Mouse (Mus musculus): ENCODE results near the gene Siah1b. TPM values are rescaled to one million over a fixed set of nuclear protein-coding genes. Genes with fewer than 3 reads are reported as not detected.
A peak's percentile ranks its signal among the peaks of the same experiment; 100 is the strongest.

The Siah1b gene
- total RNA-seq, 1 experiment from 2014 or later = 21.8 TPM

GRCm38 (mm10) chrX:164046736-164047135 lies 29.6 kb downstream of the Siah1b start:
- ATAC-seq (replicated peaks in 1 of 2; ENCODE audit: insufficient read depth in 1 of 2, low FRiP score in 2 of 2, low TSS enrichment in 1 of 2, low read depth in 1 of 2, poor library complexity in 2 of 2, severe bottlenecking in 2 of 2) = peak; percentile 96

GRCm38 (mm10) chrX:164042069-164042468 lies 34.2 kb downstream of the Siah1b start:
- ATAC-seq (replicated peaks in 1 of 2; ENCODE audit: insufficient read depth in 1 of 2, low FRiP score in 2 of 2, low TSS enrichment in 1 of 2, low read depth in 1 of 2, poor library complexity in 2 of 2, severe bottlenecking in 2 of 2) = no peak

- ATAC-seq (replicated peaks in 1 of 2; ENCODE audit: insufficient read depth in 1 of 2, low FRiP score in 2 of 2, low TSS enrichment in 1 of 2, low read depth in 1 of 2, poor library complexity in 2 of 2, severe bottlenecking in 2 of 2) = no peak
Observed at GRCm38 (mm10) chrX:164038882-164039281, 37.4 kb downstream of the Siah1b start.

GRCm38 (mm10) chrX:164035931-164036330 lies 40.4 kb downstream of the Siah1b start:
- no peak for ATAC-seq (replicated peaks in 1 of 2; ENCODE audit: insufficient read depth in 1 of 2, low FRiP score in 2 of 2, low TSS enrichment in 1 of 2, low read depth in 1 of 2, poor library complexity in 2 of 2, severe bottlenecking in 2 of 2)

DNA sequence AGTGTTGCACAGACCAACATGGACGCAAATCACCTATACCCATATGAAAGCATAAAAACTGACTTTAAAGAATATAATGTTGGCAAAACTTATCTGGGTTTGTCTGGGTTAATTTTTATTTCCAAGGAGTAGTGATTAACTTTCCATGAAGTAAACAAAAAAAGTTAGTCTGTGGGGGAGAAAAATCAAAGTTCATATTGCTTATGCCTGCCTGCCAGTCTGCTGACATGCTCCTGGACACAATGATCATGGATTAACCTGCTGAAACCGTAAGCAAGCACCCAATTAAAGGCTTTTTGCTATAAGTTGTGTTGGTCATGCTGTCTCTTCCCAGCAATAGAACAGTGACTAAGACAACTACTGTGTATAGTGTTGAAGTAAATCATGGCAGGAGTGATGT lies 40.9 kb downstream of the Siah1b start:
- ATAC-seq (replicated peaks in 1 of 2; ENCODE audit: insufficient read depth in 1 of 2, low FRiP score in 2 of 2, low TSS enrichment in 1 of 2, low read depth in 1 of 2, poor library complexity in 2 of 2, severe bottlenecking in 2 of 2) = no peak

GRCm38 (mm10) chrX:164032526-164032925 lies 43.8 kb downstream of the Siah1b start:
- no peak for ATAC-seq (replicated peaks in 1 of 2; ENCODE audit: insufficient read depth in 1 of 2, low FRiP score in 2 of 2, low TSS enrichment in 1 of 2, low read depth in 1 of 2, poor library complexity in 2 of 2, severe bottlenecking in 2 of 2)

DNA sequence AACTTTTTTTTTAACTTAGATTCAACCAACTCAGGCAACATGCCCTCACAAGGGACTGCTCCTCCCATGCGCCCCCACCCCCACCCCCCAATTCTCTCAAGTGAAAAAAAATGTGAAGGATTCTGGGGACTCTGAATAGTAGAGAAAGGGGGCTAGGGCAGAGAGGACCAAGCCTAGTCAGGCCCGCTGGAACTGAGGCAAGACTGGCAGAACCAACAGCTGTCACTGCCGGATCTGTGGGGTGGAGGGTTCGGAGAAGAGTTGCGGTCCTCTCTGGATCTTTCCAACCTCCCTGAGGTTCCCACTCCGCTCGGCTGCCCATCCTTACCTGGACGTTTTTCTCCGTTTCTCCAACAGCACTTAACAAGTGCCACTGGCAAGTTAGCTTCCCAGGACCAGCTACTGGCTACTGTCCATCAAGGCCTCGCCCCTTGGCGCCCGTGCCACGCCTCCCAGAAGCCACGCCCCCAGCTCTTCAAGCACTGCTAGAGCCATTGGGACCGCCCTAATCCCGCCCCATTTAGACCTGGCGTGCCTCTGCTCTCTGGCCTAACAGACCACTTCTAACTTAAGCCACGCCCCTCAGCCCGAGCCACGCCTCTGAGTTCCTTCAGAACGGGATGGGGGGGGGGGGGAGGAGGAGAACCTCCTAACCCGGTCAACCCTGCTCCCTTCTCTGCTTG lies 48.5 kb downstream of the Siah1b start, which contains the start of gene Car5b:
TSS of gene Car5b (minus strand) at position 391 of the 683 bp plus-strand sequence.
- peak; percentile 97 to 100 for ATAC-seq (replicated peaks in 1 of 2; ENCODE audit: insufficient read depth in 1 of 2, low FRiP score in 2 of 2, low TSS enrichment in 1 of 2, low read depth in 1 of 2, poor library complexity in 2 of 2, severe bottlenecking in 2 of 2)

Other genes starting within 250 kb of the Siah1b start
- 13.8 and 24.0 TPM in 2 replicates for gene Ap1s2, start 167.5 kb downstream of the Siah1b start, total RNA-seq (2017)
- gene Zrsr2, start 117.8 kb downstream of the Siah1b start, total RNA-seq (2017) = 58.7 and 87.7 TPM in 2 replicates
- 1.5 and 2.1 TPM in 2 replicates for gene Car5b, start 48.5 kb downstream of the Siah1b start, total RNA-seq (2017)
- gene Cltrn, start 12.3 kb upstream of the Siah1b start, total RNA-seq (2017) = not detected in 2 replicates
- not detected in 2 replicates for gene Ace2, start 62.8 kb upstream of the Siah1b start, total RNA-seq (2017)
- 1.9 and 5.7 TPM in 2 replicates for gene Bmx, start 181.7 kb upstream of the Siah1b start, total RNA-seq (2017)
- 0.69 TPM in 2 replicates for gene Pir, start 192.9 kb upstream of the Siah1b start, total RNA-seq (2017)